Mouse (Mus musculus) left cerebral cortex, adult 9 months (tissue): ENCODE measurements around the gene Fam57b.

ENCODE experiments used
- DNase-seq, 2 experiments: peaks; one replicate each; pipeline ENCODE4 v3.0.0; 2022; ENCODE audit warnings: low spot score in 2 of 2

Gene Fam57b

GRCm38 (mm10) chr7:126870520-126870891, 73.0 kb downstream of the Fam57b start:
- DNase-seq, result no peak

GRCm38 (mm10) chr7:126877239-126877638, 79.8 kb downstream of the Fam57b start:
- DNase-seq, result no peak
